Mouse (Mus musculus): ENCODE data around the gene Elf1. TPM values are rescaled to one million over a fixed set of nuclear protein-coding genes. Genes with fewer than 3 reads are reported as not detected.

The Elf1 gene
- total RNA-seq, 4 experiments from 2014 or later: 3.0 to 4.3 (median 4.0) TPM

DNA sequence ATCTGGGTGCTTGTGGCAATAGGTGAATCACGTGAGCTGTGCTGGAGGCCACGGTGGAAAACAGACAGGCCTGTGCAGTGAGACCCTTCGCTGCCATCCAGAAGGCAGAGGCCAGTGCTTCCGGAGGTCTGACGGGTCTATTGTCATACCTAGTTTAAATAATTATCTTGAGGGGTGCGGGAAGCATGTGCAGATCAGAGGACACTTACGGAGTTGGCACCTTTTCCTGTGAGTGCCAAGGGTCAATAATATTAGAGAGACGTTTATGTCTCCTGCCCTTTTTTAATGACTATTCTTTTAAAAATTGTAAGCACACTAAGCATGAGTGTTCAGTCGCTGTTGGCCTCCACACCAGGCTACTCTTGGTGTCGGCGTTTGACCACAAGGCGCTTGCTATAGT, 8.2 kb downstream of the Elf1 start:
- no peak for DNase-seq (ENCODE audit: low spot score in 2 of 2)

DNA sequence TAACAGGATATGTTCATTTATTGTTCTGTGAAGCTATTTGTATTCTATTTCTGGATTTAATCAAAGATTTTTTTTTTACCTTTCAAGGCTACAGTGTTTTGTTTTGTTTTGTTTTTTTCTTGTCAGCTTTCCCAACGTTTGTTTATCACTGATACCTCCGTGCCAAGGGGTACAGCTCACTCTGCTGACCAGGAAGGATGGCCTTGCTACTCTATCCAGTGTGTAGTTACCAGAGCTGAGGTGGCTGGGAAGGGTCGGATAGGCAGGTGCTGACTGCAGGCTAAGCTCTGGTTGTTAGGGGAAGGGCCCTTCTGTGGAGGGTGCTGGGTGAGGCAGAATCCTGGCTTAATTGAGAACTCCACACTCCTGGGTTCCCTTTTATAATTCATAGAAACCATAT, 9.3 kb downstream of the Elf1 start:
- DNase-seq (ENCODE audit: low spot score in 2 of 2): no peak

DNA sequence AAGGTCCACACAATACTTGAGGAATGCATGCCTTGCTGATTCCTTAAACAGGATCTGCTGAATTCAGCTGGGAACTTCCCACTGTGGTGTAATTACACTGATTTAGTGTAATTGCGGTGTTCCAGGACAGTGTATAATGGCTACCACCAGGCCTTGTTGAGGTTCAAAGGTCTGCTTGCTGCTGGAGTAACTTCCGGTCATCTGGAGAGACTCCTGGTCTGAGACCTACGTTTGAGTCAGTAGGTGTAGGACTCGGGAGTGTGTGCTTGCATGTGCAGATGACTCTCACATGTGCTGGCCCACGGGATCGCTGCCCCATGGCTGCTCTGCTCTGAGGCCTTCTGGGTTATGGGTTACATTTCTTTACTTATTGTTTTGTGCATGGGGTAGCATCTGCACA, 13.4 kb downstream of the Elf1 start:
- no peak for DNase-seq (ENCODE audit: low spot score in 2 of 2)

DNA sequence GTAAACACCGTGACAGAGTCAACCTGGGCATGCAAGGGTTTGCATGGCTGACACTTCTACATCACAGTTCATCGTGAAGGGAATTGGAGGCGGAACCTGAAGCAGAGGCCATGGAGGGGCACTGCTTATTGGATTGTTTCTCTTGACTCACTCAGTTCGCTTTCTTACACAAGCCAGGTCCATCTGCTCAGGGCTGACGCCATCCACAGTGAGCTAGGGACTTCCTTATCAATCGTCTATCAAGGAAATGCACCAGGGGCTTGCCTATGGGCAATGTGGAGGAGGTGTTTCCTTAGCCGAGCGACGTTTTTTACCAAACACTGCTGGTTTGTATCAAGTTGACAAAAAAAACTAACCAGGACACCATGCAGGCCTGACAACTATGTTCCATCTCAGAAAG, 18.3 kb downstream of the Elf1 start:
- no peak for DNase-seq (ENCODE audit: low spot score in 2 of 2)

DNA sequence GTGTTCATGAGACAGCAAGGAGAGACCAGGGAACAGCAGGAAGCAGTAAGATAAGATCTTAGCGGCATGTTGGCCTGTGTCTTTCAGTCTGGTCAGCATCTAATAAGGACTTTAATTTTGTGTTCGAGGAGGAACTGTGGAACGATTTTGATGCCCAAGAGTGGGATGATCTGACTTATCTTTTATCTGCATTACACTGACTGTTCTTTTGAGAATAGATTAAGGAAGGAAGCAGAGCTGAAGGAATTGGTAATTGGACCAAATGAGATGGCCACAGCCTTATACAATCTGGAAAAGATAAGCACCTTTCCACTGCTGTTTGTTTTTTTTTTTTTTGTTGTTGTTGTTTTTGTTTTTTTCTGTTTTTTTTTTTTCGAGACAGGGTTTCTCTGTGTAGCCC, 19.8 kb downstream of the Elf1 start:
- DNase-seq (ENCODE audit: low spot score in 2 of 2): no peak

DNA sequence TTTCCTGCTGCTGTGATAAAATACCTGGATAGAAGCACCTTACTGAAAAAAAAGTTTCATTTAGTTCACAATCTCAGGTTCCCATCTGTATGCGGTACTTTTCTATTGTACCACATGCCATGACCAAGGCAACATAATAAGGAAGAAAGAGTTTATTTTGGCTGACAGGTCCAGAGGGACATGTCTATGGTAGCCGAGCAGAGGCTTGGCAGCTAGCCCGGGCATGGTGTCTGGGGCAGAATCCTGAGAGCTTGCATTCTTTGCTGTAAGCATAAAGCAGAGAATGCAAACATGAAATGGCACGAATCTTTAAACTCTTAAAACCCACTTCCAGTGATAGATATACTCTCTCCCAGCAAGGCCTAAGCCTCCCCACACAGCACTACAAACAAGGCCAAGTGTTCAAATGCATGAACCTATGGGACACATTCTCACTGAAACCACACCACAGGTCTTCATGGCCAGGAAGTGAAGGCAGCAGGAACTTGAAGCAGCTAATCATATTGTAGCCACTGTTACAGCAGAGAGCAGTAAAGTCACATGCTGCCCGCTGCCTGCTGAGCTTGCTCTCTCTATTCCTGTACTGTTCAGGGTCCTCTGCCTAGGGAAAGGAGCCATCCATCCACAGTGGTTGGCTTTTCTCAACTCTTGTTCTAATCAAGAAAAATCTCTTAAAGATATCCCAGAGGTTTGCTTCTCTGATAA, 22.5 kb downstream of the Elf1 start:
- no peak for DNase-seq (ENCODE audit: low spot score in 2 of 2)

DNA sequence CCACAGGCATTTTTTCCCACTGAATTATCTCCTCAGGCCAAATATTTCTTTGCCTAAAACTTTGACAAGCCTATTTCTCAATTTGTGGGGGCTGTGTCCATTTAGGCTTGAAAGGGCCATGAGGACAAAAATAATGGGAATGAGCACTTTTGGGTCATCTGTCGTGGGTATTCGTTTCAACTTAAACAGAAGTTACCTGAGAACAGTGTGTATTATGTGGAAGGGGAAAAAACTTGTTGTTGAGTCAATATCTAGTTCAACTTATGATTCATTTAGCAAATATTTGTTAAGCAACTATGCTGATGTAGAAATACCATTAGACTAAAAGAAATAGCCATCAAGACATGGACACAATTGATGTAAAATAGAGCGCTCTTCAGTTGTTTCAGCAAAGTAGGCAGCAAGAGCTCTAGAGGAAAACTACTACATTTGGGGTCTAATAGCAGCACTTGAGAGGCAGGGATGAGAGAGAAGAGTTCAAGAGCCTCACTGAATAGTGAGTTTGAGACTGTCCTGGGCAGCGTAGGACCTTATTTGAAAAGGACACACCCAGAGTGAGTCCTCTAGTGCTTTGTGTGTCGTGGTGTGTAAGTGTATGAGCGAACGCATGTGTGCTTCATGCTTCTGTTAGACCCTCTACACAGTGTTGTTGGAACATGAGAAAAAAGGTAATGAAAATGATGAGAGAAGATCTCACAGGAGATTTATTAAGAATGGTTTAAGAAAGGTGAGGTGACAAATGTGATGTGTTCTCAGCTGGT, 23.4 kb downstream of the Elf1 start:
- DNase-seq (ENCODE audit: low spot score in 2 of 2): no peak

DNA sequence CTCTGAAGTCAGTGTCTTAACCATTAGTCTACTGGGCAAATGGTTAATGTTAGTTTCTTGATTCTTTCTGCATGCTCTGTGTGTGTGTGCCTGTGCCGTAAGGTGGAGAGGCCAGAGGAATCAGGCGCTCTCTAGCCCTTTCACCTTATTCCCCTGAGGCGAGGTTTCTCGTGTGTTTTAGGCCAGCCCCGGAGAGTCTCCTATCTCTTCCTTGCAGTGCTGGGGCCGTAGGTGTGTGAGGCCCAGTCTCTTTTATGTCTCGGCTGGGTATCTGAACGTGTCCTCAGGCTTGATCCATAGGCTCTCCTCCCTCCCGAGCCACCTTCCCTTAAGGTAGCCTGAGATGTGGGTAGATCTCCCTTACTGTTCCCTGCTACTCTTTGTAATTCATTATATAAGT, 25.2 kb downstream of the Elf1 start:
- no peak for DNase-seq (ENCODE audit: low spot score in 2 of 2)

DNA sequence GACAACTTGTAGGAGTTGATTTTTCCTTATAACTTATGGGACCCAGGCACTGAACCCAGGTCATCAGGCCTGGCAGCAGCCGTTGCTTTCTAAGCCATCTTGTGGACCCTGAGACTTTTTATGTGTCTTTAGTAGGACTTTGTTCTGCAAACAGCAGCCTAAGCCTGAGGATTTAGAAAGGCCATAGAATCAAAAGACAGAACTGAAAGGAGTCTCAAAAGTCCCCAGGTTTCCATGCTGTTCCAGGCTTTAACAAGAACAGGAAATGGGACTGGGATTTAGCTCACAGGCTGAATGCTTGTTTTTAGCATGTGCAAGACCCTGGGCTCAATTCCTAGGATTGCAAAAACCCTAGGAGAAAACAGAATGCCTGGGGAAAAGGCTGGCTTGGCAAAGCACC, 26.9 kb downstream of the Elf1 start:
- DNase-seq (ENCODE audit: low spot score in 2 of 2): no peak

DNA sequence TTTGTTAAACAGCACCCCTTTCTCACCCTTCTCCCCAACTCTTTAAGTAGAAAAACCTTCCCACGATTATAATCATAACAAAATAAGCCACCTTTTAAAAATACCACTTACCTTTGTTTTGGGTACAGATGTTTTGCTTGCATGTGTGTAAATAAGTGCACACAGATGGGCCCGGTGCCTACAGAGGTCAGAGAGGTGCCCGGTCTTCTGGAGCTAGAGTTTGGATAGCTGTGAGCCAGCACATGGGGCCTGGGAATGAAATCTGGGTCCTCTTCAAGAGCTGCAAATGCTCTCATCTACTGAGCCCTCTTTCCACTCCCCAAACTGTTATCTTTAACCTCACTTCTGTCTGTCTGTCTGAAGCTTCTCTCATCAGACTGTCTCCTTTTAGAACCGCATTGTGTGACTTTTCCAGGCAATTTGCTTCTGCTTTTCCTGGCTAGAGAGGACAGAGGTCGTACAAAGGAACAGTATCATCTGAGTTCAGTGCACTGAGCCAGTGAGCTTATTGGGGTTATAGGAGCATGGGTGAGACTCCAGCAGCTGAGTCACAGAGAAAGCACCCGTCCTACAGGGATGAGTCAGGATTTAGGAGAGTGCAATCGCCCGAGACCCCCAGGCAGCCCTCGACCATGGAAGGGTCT, 27.8 kb downstream of the Elf1 start:
- no peak for DNase-seq (ENCODE audit: low spot score in 2 of 2)

DNA sequence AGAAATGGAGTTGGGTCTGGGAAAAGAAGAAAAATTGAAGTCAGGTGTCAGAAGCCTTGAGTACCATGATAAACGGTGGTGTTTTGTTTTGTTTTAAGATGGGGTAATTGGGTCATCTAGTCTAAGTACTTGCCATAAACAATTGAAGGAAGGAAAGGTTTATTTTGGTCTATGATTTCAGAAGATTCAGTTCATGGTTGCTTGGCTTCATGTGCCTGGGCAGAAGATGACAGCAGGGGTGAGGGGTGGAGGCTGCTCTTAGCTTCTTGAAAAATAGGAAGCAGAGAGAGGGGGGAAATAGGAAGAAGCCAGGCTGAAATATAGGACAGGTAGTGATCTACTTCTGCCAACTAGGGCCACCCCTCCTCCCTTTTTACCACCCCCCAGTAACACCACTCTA, 30.5 kb downstream of the Elf1 start:
- no peak for DNase-seq (ENCODE audit: low spot score in 2 of 2)

DNA sequence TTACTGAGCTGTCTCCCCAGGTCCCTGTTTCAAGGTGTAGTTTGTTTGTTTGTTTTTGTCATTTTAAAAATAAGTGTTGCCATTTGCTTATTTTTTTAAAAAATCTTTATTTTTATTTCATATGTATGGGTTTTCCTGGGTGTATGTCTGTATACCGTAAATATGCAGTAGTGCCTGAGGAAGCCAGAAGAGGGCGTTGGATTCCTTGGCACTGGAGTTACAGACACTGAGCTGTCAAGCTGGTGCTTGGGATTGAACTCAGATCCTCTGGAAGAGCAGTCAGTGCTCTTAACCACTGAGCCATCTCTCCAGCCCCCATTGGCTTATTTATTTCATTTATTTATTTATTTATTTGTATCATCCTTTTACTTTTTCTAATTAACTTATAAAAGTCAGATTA, 33.0 kb downstream of the Elf1 start:
- no peak for DNase-seq (ENCODE audit: low spot score in 2 of 2)

DNA sequence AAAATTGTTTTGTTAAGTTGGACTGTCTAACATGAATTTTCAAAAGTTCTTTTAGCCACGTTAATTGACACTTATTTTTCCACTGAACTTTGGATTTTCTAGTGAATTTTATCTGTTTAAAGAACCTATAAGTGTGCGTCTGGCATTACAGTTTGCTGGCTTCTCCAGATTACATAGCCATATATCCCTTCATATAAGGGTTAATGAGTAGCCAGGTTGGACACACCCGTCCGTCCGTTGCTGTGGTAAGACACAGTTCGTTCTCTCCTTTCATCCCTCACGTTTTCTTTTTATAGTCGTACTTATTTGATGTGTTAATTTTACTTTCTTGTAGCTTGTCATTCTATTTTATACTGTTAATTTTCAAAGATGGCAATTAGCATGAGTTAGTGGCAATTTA, 34.1 kb downstream of the Elf1 start:
- no peak for DNase-seq (ENCODE audit: low spot score in 2 of 2)

DNA sequence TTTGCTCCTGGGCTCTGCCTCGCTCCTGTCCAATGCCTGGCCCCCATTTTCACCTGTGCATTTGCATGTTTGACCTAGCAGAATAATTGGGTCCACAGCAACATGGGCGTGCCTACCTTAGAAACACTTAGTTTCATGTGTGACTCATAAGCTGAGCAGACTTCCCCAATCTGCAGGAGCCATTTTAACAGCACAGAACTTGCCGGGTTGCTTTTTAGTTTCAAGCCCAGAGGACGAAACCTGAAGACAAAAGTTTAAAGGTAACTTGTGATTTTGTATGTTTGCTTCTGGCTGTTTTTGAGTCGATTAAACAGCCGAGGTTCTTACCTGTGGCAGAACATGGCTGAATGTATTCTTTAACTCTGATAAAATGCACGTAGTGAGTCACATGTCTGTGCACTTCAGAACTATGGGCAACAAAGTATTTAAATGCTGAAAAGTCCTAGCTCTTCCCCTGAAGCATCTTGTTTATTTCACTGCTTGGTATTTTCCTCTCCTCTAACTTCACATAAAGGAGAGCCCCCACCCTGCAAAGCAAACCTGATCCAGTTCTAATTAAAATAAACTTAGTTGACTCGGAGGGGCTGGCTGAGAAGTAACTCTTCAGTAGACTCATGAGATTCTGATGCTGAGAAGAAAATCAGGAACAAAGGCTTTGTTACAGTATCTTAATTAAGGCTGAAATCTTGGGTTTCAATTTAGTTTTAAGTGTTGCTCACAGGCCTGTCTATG, 34.7 kb downstream of the Elf1 start:
- DNase-seq (ENCODE audit: low spot score in 2 of 2): no peak

DNA sequence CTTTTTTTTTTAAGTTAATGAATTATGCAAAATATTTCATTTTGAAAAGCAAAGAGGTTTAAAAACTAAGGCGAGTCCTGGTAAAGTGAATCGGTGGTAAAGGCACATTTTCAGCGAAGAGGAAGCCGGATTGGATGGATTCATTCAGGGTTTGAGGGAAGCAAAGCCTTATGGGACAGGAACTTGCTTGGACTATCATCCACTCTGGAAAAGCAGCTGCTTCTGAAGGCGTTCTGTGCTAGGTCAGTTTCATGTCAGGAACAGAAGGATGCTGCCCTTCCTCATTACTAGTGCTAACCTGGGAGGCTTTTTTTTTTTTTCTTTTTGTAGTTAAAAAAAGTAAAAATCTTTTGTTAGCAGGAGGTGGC, 35.2 kb downstream of the Elf1 start:
- DNase-seq (ENCODE audit: low spot score in 2 of 2): no peak

DNA sequence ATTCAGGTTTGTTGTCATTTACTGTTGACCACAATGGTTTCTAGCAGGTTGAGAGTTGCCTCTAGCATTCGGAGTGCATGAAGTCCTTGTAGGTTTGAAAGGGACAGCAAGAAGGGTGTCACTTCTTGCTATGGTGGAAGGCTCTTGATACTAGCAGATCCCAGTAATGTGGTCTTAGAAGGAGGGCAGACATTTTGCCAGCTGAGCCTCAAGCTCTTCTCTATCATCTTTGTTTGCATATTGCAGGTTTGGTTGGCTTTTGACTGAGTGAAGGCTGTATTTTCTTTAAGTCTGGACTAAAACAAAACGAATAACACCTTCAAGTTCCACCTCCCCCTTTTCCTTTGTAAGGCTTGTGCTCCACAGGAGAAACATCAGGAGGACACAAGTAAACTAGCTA, 35.8 kb downstream of the Elf1 start:
- no peak for DNase-seq (ENCODE audit: low spot score in 2 of 2)

DNA sequence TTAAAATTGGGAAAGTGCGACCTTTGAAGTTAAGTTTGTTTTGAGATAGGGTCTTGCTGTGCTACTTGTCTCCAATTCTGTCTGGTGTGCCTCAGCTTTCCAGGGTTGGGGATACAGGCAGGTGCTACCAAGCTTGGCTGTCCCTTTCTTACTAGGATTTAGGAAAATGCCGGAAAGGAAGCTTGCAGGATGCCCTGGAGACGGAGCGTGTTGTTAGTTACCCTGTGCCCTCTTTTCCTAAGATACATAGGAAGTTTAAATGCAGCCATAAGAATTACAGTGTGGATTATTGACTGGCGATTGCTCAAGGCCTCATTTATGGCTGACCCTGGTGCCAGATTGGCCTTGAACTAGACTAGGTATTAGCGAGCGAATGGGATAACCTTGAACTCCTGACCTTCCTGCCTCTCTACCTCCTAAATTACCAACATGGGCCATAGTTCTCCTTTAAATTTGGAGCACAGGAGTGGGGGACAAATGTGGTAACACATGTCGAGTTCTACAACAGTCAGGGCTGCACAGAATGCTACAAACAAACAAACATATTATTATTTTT, 36.3 kb downstream of the Elf1 start:
- DNase-seq (ENCODE audit: low spot score in 2 of 2): no peak

DNA sequence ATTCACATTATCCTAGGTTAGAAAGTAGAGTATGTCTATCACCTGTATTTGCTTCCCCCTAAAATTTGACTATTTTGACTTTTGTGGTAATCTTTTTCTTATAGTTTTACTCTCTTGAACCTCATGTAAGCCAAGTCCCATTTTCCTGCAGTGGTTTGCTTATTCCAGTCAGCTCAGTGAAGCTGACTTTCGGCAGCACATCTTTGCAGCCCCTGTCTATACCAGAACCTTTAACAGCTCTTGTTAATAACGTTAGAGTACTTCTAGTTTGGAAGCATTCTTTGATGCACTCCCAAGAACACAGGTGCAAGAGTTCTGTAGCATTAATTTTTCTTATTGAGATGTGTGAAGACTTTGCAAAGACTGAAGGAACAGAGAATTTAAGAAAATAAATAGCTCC, 37.1 kb downstream of the Elf1 start:
- DNase-seq (ENCODE audit: low spot score in 2 of 2): no peak

DNA sequence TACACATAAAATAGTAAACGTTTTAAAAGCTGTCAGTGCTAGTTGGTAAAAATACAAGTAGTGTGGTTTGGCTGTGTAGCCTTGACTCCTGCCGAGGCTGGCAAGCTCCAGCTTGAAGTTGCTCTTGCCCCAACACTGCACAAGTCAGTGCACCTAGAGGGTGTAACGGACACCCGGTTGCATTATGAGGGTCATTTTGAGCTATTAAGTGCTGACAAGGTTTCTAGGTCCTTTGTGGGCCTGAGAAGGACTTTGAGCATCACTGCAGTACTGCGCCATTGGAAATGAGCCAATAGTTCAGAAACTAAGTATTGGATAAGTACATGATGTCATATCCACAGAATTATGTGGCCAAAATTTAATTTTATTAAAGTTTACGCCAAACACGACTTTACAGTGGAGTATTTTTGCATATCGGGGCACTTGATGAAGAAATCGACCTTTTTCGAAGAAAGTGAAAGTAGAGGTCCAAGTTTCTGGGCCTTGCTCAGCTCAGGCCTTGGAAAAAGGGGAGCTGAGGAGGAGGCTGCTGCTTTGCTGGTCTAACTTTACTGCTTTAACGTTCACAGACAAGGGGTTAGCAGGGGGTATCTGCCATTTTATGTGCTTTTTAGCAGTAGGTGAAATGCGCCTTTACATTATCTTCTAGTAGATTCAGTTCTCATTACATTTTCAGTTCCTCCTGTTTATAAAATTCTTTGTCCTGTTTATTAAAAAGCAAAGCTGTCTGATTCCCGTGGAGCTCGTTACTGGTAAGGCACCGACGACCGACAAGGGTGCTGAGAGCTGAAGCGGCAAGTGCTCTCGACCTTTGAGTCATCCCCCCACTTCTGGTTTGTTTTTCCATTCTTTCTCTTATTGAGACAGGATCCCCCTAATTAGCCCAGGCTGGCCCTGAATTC, 38.0 kb downstream of the Elf1 start:
- no peak for DNase-seq (ENCODE audit: low spot score in 2 of 2)

DNA sequence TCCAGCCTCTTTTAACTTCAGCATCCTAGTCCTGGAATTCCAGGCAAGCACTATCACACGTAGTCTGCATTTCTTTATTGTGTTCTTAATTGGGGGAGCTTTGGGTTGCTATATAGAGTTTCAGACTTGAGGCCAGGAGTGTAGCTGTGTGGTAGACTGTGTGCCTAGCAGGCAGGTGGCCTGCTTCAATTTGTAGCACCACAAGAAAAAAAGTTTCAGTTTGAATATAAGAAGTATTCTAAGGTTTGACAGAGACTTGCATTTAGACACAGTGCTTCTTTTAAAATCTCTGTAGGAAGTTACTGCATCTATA, 38.6 kb downstream of the Elf1 start:
- no peak for DNase-seq (ENCODE audit: low spot score in 2 of 2)

DNA sequence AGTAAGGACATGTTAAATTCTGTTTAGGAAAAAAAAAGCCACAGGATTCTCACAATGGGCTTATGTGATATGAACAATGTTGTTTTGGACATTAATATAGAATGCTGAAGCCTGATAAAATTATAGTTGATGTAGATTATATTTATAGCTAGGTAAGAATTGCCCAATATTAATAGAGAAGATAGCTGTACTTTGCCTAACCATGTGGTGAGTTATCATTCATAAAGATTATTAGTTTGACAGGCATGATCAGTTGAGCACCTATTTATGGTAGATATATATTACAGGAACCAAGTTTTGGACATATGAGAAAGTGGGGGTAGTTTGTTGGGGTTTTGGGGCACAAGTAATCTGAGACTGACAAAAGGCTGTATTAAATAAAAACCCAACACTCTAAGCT, 39.6 kb downstream of the Elf1 start:
- no peak for DNase-seq (ENCODE audit: low spot score in 2 of 2)
